8 mouse cellular contexts compared by ENCODE assay signal in genomic region chr16:18625791-18626311, GRCm38 (mm10). TPM values are rescaled to one million over a fixed set of nuclear protein-coding genes. Genes with fewer than 3 reads are reported as not detected.
DNase-seq lines count a peak whose midpoint lies in the region; ATAC-seq and TF ChIP-seq lines count a peak whose summit lies in the region.

No protein-coding gene starts in this region.

- no peak for DNase-seq in heart, adult 11 months
- no peak for DNase-seq in G1E (ENCODE audit: low spot score)
- DNase-seq in embryonic facial prominence, embryonic 14.5 days (ENCODE audit: low spot score): no peak
- no peak for DNase-seq in thymus, adult 18-20 months
- DNase-seq in kidney, postnatal 14 days: no peak

- ATAC-seq in heart, embryonic 12.5 days (ENCODE audit: insufficient number of reproducible peaks, low FRiP score): no peak
- ATAC-seq in G1E (ENCODE audit: extremely low read depth, insufficient number of reproducible peaks, low FRiP score, poor library complexity, severe bottlenecking): no peak
- no peak for ATAC-seq in embryonic facial prominence, embryonic 14.5 days (ENCODE audit: low read depth)
- ATAC-seq in intestine, embryonic 16.5 days: no peak
- peak; percentile 2 for ATAC-seq in midbrain, embryonic 13.5 days

- H3K4me2 ChIP-seq in heart, embryonic 12.5 days: peak overlapping the region; percentile 84
- H3K4me2 ChIP-seq in embryonic facial prominence, embryonic 14.5 days (ENCODE audit: low read depth, low read length): peak overlapping the region; percentile 75
- peak overlapping the region; percentile 93 for H3K4me2 ChIP-seq in intestine, embryonic 16.5 days (ENCODE audit: low read depth, low read length)
- H3K4me2 ChIP-seq in midbrain, embryonic 13.5 days (replicated peaks): peak overlapping the region; percentile 90

- no peaks in the 10 kb centered on the region for H3K9me3 ChIP-seq in heart, embryonic 12.5 days (replicated peaks)
- peaks cover 41% of the 10 kb centered on the region for H3K9me3 ChIP-seq in G1E (replicated peaks)
- no peaks in the 10 kb centered on the region for H3K9me3 ChIP-seq in embryonic facial prominence, embryonic 14.5 days (ENCODE audit: control insufficient read depth, low read length)
- H3K9me3 ChIP-seq in intestine, embryonic 16.5 days (ENCODE audit: control insufficient read depth, low read length): no peaks in the 10 kb centered on the region
- H3K9me3 ChIP-seq in midbrain, embryonic 13.5 days: no peaks in the 10 kb centered on the region

- H3K27ac ChIP-seq in heart, embryonic 12.5 days (ENCODE audit: poor library complexity, severe bottlenecking): no peak overlapping the region
- H3K27ac ChIP-seq in embryonic facial prominence, embryonic 14.5 days (replicated peaks; ENCODE audit: low read depth, low read length): no peak overlapping the region
- H3K27ac ChIP-seq in intestine, embryonic 16.5 days (ENCODE audit: low read length): no peak overlapping the region
- no peak overlapping the region for H3K27ac ChIP-seq in midbrain, embryonic 13.5 days

- no peak for TF ChIP-seq CTCF in G1E (IDR thresholded peaks at IDR 0.05; ENCODE audit: low read depth, low read length)

- peak overlapping the region; percentile 56; the same call in 1 of the 2 replicates for H3K9ac ChIP-seq in heart, embryonic 12.5 days
- peak overlapping the region; percentile 65 for H3K9ac ChIP-seq in embryonic facial prominence, embryonic 14.5 days (ENCODE audit: low read depth, low read length)
- H3K9ac ChIP-seq in intestine, embryonic 16.5 days (ENCODE audit: low read depth, low read length): peak overlapping the region; percentile 63
- peak overlapping the region; percentile 73 for H3K9ac ChIP-seq in midbrain, embryonic 13.5 days (replicated peaks)

- H3K27me3 ChIP-seq in heart, embryonic 12.5 days (replicated peaks): peaks cover 90% of the 10 kb centered on the region
- peaks cover 47% of the 10 kb centered on the region for H3K27me3 ChIP-seq in G1E (ENCODE audit: insufficient read depth, low read length)
- H3K27me3 ChIP-seq in embryonic facial prominence, embryonic 14.5 days (replicated peaks; ENCODE audit: control insufficient read depth, insufficient read depth, low read length): peaks cover 52% of the 10 kb centered on the region
- H3K27me3 ChIP-seq in intestine, embryonic 16.5 days (replicated peaks; ENCODE audit: control insufficient read depth, insufficient read depth, low read length): peaks cover 46% of the 10 kb centered on the region
- H3K27me3 ChIP-seq in midbrain, embryonic 13.5 days: peaks cover 71% of the 10 kb centered on the region

- whole genome bisulfite sequencing in heart, embryonic 12.5 days: 10% methylated on average over 26 of the region's 26 CpGs
- WGBS in embryonic facial prominence, embryonic 14.5 days: 19% methylated on average over 21 of the region's 26 CpGs
- WGBS in intestine, embryonic 16.5 days: 23% methylated on average over 26 of the region's 26 CpGs
- WGBS in midbrain, embryonic 13.5 days: 10% methylated on average over 26 of the region's 26 CpGs

- H3K36me3 ChIP-seq in heart, embryonic 12.5 days: no peaks in the 10 kb centered on the region
- no peaks in the 10 kb centered on the region for H3K36me3 ChIP-seq in G1E (replicated peaks)
- peaks cover 33% of the 10 kb centered on the region for H3K36me3 ChIP-seq in embryonic facial prominence, embryonic 14.5 days (ENCODE audit: control insufficient read depth, insufficient read depth, low read length)
- peaks cover 6% of the 10 kb centered on the region; the same call in 1 of the 2 replicates for H3K36me3 ChIP-seq in intestine, embryonic 16.5 days (ENCODE audit: control insufficient read depth, insufficient read depth, low read length)
- peaks cover 44% of the 10 kb centered on the region for H3K36me3 ChIP-seq in midbrain, embryonic 13.5 days

- H3K4me1 ChIP-seq in heart, embryonic 12.5 days (replicated peaks): peaks cover 35% of the 10 kb centered on the region
- H3K4me1 ChIP-seq in G1E (ENCODE audit: insufficient read depth, low read depth, low read length): no peaks in the 10 kb centered on the region
- peaks cover 36% of the 10 kb centered on the region for H3K4me1 ChIP-seq in embryonic facial prominence, embryonic 14.5 days (ENCODE audit: control insufficient read depth, insufficient read depth, low read length)
- peaks cover 44% of the 10 kb centered on the region for H3K4me1 ChIP-seq in intestine, embryonic 16.5 days (ENCODE audit: control insufficient read depth, insufficient read depth, low read length)
- peaks cover 52% of the 10 kb centered on the region for H3K4me1 ChIP-seq in midbrain, embryonic 13.5 days (replicated peaks)

- peak overlapping the region; percentile 52 for H3K4me3 ChIP-seq in heart, embryonic 12.5 days
- 0 out of 2 replicates have a peak overlapping the region, but pooled peaks have one; percentile 4 for H3K4me3 ChIP-seq in G1E (ENCODE audit: low read depth, low read length)
- peak overlapping the region; percentile 82 for H3K4me3 ChIP-seq in embryonic facial prominence, embryonic 14.5 days (ENCODE audit: low read depth, low read length)
- H3K4me3 ChIP-seq in intestine, embryonic 16.5 days (ENCODE audit: low read length): peak overlapping the region; percentile 60
- peak overlapping the region; percentile 88 for H3K4me3 ChIP-seq in midbrain, embryonic 13.5 days (replicated peaks)

RNA-seq across cellular contexts. Expression of gene Gm49601, which starts 0.4 kb away (rescaled TPM):
- polyA plus RNA-seq in heart, embryonic 12.5 days (2016; fragmentation: Nextera tagmentation; extraction: Ambion mirVana): 1.2 and 1.8 TPM in 2 replicates
- not detected in 2 replicates for total RNA-seq in G1E (2014; fragmentation: Nextera tagmentation)
- total RNA-seq in G1E (2017): 0.33 TPM in 1 of 2 replicates, not detected in the other
- polyA plus RNA-seq in G1E (2012): not detected in 2 replicates
- 2.4 and 2.6 TPM in 2 replicates for polyA plus RNA-seq in embryonic facial prominence, embryonic 14.5 days (2014; fragmentation: Nextera tagmentation; extraction: Ambion mirVana)
- polyA plus RNA-seq in intestine, embryonic 16.5 days (2015; fragmentation: Nextera tagmentation; extraction: Ambion mirVana): 4.1 and 4.5 TPM in 2 replicates
- polyA plus RNA-seq in midbrain, embryonic 13.5 days (2015; fragmentation: Nextera tagmentation; extraction: Ambion mirVana): 16.5 and 18.3 TPM in 2 replicates

RNA-seq across cellular contexts. Expression of gene Gp1bb, which starts 3.6 kb away (rescaled TPM):
- polyA plus RNA-seq in heart, embryonic 12.5 days (2016; fragmentation: Nextera tagmentation; extraction: Ambion mirVana): 5.5 and 7.9 TPM in 2 replicates
- total RNA-seq in G1E (2014; fragmentation: Nextera tagmentation) (not detected in 2 replicates), G1E (2017) (0.11 TPM in 1 of 2 replicates, not detected in the other)
- polyA plus RNA-seq in G1E (2012): 0.20 and 0.44 TPM in 2 replicates
- polyA plus RNA-seq in embryonic facial prominence, embryonic 14.5 days (2014; fragmentation: Nextera tagmentation; extraction: Ambion mirVana): 3.0 and 3.1 TPM in 2 replicates
- 1.6 TPM in 2 replicates for polyA plus RNA-seq in intestine, embryonic 16.5 days (2015; fragmentation: Nextera tagmentation; extraction: Ambion mirVana)
- polyA plus RNA-seq in midbrain, embryonic 13.5 days (2015; fragmentation: Nextera tagmentation; extraction: Ambion mirVana): 8.2 and 10.5 TPM in 2 replicates

RNA-seq across cellular contexts. Expression of gene Sept5, which starts 3.9 kb away (rescaled TPM):
- 6.3 and 6.5 TPM in 2 replicates for polyA plus RNA-seq in heart, embryonic 12.5 days (2016; fragmentation: Nextera tagmentation; extraction: Ambion mirVana)
- total RNA-seq in G1E (2014; fragmentation: Nextera tagmentation) (not detected in 2 replicates), G1E (2017) (0.05 TPM in 1 of 2 replicates, not detected in the other)
- not detected in 2 replicates for polyA plus RNA-seq in G1E (2012)
- 34.1 and 43.5 TPM in 2 replicates for polyA plus RNA-seq in embryonic facial prominence, embryonic 14.5 days (2014; fragmentation: Nextera tagmentation; extraction: Ambion mirVana)
- polyA plus RNA-seq in intestine, embryonic 16.5 days (2015; fragmentation: Nextera tagmentation; extraction: Ambion mirVana): 52.2 and 52.5 TPM in 2 replicates
- polyA plus RNA-seq in midbrain, embryonic 13.5 days (2015; fragmentation: Nextera tagmentation; extraction: Ambion mirVana): 149 and 151 TPM in 2 replicates

RNA-seq across cellular contexts. Expression of gene Tbx1, which starts 35.4 kb away (rescaled TPM):
- polyA plus RNA-seq in heart, embryonic 12.5 days (2016; fragmentation: Nextera tagmentation; extraction: Ambion mirVana): 0.13 and 0.67 TPM in 2 replicates
- total RNA-seq in G1E (2014; fragmentation: Nextera tagmentation) (not detected in 2 replicates), G1E (2017) (0.11 TPM in 1 of 2 replicates, not detected in the other)
- polyA plus RNA-seq in G1E (2012): not detected in 2 replicates
- 10.5 and 12.4 TPM in 2 replicates for polyA plus RNA-seq in embryonic facial prominence, embryonic 14.5 days (2014; fragmentation: Nextera tagmentation; extraction: Ambion mirVana)
- polyA plus RNA-seq in intestine, embryonic 16.5 days (2015; fragmentation: Nextera tagmentation; extraction: Ambion mirVana): 0.09 and 0.55 TPM in 2 replicates
- 0.34 and 0.71 TPM in 2 replicates for polyA plus RNA-seq in midbrain, embryonic 13.5 days (2015; fragmentation: Nextera tagmentation; extraction: Ambion mirVana)

Comparison
In these comparisons a context has a peak if more than half of its experiments do, and no peak if none do; other contexts are left out.
1. H3K4me3 ChIP-seq: peak in every context shown above with its lines; median percentile 88 in midbrain, embryonic 13.5 days; 82 in embryonic facial prominence, embryonic 14.5 days; 60 in intestine, embryonic 16.5 days; 52 in heart, embryonic 12.5 days; 4 in G1E.